Mouse (Mus musculus) CD4-positive naive resting alpha-beta T cell, adult 76 days (primary cell): ENCODE measurements around the gene Tas2r110. TPM values are rescaled to one million over a fixed set of nuclear protein-coding genes. Genes with fewer than 3 reads are reported as not detected.

ENCODE experiments used
- total RNA-seq: library from RNA; stranded (reverse); gene quantifications from one replicate; pipeline ENCODE4 v1.2.4, GENCODE M21; 2023

Gene Tas2r110
- total RNA-seq, result not detected

DNA sequence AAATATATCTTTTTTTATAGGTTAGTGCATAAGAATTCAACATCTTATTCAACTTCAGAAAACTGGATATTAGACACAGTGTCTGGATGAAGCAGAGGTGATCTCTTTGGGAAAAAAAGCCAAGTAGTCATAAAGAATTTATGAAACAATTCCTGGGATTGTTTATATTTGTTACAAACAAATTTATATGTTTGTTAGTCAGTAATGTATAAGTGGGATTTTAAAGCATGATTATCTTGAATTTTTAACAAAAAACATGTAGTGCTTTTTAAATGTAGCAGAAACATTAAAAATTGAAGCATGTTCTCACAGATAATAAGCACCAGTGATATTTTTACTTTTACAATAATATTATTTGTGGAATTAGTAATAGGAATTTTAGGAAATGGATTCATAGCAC, at the start of gene Tas2r110:
TSS of gene Tas2r110 (plus strand) at position 301 of the 400 bp plus-strand sequence.

DNA sequence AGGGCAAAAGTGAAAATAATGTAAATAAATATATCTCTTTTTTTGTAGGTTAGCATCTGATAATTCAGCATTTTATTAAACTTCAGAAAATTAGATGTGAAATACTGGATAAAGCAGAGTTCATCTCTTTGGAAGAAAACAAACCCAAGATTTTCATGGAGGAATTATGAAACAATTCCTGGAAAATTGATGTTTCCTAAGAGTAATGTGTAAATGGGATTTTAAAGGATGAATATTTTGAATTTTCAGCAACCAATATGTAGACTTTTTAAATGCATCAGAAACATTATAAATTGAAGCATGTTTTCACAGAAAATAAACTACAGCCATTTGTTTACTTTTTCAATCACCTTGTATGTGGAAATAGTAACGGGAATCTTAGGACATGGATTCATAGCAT, 21.0 kb upstream of the Tas2r110 start, which contains the start of gene Tas2r123:
TSS of gene Tas2r123 (plus strand) at position 301 of the 400 bp plus-strand sequence.

DNA sequence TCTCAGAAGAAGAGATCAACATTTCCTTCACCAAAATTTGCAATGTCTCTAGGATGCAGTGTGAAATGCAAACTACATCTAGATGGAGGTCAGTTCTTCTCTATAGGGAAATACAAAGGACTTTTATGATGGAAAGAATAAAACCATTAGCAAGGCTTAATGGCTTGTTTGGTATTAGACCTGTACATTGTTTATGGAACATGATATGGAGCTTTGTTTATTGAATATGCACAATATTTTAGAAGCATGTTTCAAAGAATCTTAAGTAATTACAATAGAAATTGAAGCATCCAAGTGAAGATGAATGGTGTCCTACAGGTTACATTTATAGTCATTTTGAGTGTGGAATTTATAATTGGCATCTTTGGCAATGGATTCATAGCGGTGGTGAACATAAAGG, 12.7 kb upstream of the Tas2r110 start, which contains the start of gene Tas2r116:
TSS of gene Tas2r116 (plus strand) at position 301 of the 400 bp plus-strand sequence.

DNA sequence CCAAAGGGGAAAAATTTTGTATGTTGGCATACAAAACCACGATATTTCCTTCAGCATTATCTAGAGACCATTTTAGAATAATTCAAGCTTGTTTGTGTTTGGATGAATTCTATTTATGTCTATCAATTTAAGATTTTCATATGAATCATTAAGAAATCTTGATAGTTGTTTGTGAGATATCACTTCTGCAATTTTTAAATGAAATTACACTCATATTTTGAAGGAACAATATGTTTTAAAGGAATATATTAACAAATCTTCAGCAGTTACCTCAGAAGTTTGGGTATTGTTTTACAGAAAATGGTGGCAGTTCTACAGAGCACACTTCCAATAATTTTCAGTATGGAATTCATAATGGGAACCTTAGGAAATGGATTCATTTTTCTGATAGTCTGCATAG, 24.9 kb downstream of the Tas2r110 start, which contains the start of gene Tas2r113:
TSS of gene Tas2r113 (plus strand) at position 301 of the 400 bp plus-strand sequence.

DNA sequence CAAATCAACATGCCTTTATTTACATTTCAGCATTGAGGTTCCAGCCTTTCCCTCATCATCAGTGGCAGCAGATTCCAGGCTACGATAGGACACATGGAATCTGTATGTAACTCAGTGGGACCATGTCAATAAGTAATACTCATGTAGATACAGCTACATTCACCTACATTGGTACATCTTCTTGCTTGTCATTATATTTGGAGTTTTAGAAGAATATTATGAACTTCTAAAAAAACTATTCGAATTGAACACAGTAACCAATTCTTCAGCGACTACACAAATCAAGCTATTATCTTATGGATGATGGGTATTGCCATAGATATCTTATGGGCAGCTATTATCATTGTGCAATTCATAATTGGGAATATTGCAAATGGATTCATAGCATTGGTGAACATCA, 41.5 kb downstream of the Tas2r110 start, which contains the start of gene Tas2r125:
TSS of gene Tas2r125 (plus strand) at position 301 of the 400 bp plus-strand sequence.

Other genes starting within 250 kb of the Tas2r110 start
- not detected for gene A630073D07Rik, start 216.5 kb upstream of the Tas2r110 start, total RNA-seq
- not detected for gene Tas2r120, start 211.1 kb upstream of the Tas2r110 start, total RNA-seq
- gene Tas2r121, start 167.0 kb upstream of the Tas2r110 start, total RNA-seq, result not detected
- not detected for gene Tas2r122, start 156.1 kb upstream of the Tas2r110 start, total RNA-seq
- gene Tas2r115, start 130.0 kb upstream of the Tas2r110 start, total RNA-seq, result not detected
- not detected for gene Tas2r124, start 113.3 kb upstream of the Tas2r110 start, total RNA-seq
- gene Tas2r102, start 105.9 kb upstream of the Tas2r110 start, total RNA-seq, result not detected
- not detected for gene Tas2r136, start 89.8 kb upstream of the Tas2r110 start, total RNA-seq
- gene Tas2r117, start 65.2 kb upstream of the Tas2r110 start, total RNA-seq, result not detected
- gene Tas2r123, start 20.9 kb upstream of the Tas2r110 start, total RNA-seq, result not detected
- not detected for gene Tas2r116, start 12.6 kb upstream of the Tas2r110 start, total RNA-seq
- gene Tas2r113, start 25.0 kb downstream of the Tas2r110 start, total RNA-seq, result not detected
- not detected for gene Tas2r125, start 41.6 kb downstream of the Tas2r110 start, total RNA-seq
- gene Tas2r129, start 83.1 kb downstream of the Tas2r110 start, total RNA-seq, result not detected
- not detected for gene Tas2r131, start 89.9 kb downstream of the Tas2r110 start, total RNA-seq
- gene Tas2r109, start 113.0 kb downstream of the Tas2r110 start, total RNA-seq, result not detected
- not detected for gene Tas2r103, start 169.1 kb downstream of the Tas2r110 start, total RNA-seq
- gene Tas2r140, start 187.8 kb downstream of the Tas2r110 start, total RNA-seq, result not detected
- 18.6 TPM for gene Smim10l1, start 236.9 kb downstream of the Tas2r110 start, total RNA-seq